Mouse (Mus musculus) kidney, postnatal 0 days (tissue): ENCODE measurements around the gene Stim2. TPM values are rescaled to one million over a fixed set of nuclear protein-coding genes. Genes with fewer than 3 reads are reported as not detected.

Source experiments
- ATAC-seq: fragments of 200-750 bp; cut with Nextera tagmentation; replicated peaks from 2 replicates; pipeline ENCODE4 v1.8.0; 2017; ENCODE audit warnings: low read depth, moderate number of reproducible peaks, moderate TSS enrichment, moderate library complexity; ENCODE audit not compliant: low FRiP score
- DNase-seq: peaks from one replicate; pipeline ENCODE4 v3.0.0-alpha.2; 2016; ENCODE audit warnings: low spot score
- H3K27ac ChIP-seq: fragments of 300-500 bp; sonication (generic); 2 replicates; pipeline ENCODE4 v1.5.1; 2014; ENCODE audit warnings: mild to moderate bottlenecking
- H3K27me3 ChIP-seq: fragments of 300-500 bp; sonication (generic); 2 replicates; pipeline ENCODE4 v1.6.1; 2014; ENCODE audit warnings: low read length, mixed read lengths; ENCODE audit not compliant: insufficient read depth
- H3K36me3 ChIP-seq: fragments of 300-500 bp; sonication (generic); 2 replicates; pipeline ENCODE4 v1.6.1; 2014; ENCODE audit warnings: low read length, mixed read lengths; ENCODE audit not compliant: insufficient read depth
- H3K4me1 ChIP-seq: fragments of 300-500 bp; sonication (generic); replicated peaks from 2 replicates; pipeline ENCODE4 v1.6.1; 2014; ENCODE audit warnings: antibody characterized with exemption, low read length, mixed read lengths; ENCODE audit not compliant: insufficient read depth
- H3K4me2 ChIP-seq: fragments of 300-500 bp; sonication (generic); 2 replicates; pipeline ENCODE4 v1.6.1; 2014; ENCODE audit warnings: mild to moderate bottlenecking, low read length, moderate library complexity, mixed read lengths
- H3K4me3 ChIP-seq: fragments of 300-500 bp; sonication (generic); replicated peaks from 2 replicates; pipeline ENCODE4 v1.5.1; 2014; ENCODE audit warnings: low read depth, low read length
- H3K9ac ChIP-seq: fragments of 300-500 bp; sonication (generic); 2 replicates; pipeline ENCODE4 v1.6.1; 2014; ENCODE audit warnings: low read depth, low read length
- H3K9me3 ChIP-seq: fragments of 300-500 bp; sonication (generic); replicated peaks from 2 replicates; pipeline ENCODE4 v1.6.1; 2016; ENCODE audit warnings: low read length, inconsistent platforms, mixed read lengths
- CTCF ChIP-seq: IDR thresholded peaks from 2 replicates; pipeline ENCODE4 v1.5.1; 2016; ENCODE audit warnings: antibody characterized with exemption, low read depth, mild to moderate bottlenecking, moderate library complexity
- WGBS: fragments of 180-500 bp; shearing (Covaris S2); extraction: QIAGEN DNeasy Blood & Tissue Kit; methylation state at CpG from one replicate; pipeline ENCODE4 v1.1.7; 2014; 5-methylcytosine and 5-hydroxymethylcytosine counted together
- polyA plus RNA-seq: library from polyadenylated mRNA; unstranded; fragments of >200 nt; fragmentation: Nextera tagmentation; extraction: Ambion mirVana; gene quantifications from 2 replicates; pipeline ENCODE4 v1.2.1, GENCODE M21; 2015

Gene Stim2
- polyA plus RNA-seq, 1 experiment from 2014 or later, result 21.4 TPM

DNA sequence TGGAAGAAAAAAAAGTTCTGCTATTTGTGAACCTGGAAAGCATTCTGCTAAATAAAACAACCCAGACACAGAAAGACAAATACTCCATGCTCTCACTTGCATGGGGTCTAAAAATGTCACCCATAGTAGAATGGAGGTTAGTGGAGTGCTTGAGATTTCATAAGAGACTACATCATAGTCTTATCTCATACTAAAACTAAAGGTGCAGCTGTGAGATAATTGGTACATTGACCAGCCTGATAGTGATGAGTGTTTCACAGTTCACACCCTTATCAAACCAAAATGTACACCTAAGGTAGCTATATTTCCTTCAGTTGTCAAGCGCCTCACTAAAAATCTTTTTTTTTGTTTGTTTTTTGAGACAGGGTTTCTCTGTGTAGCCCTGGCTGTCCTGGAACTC is 8.5 kb downstream of the Stim2 start:
- Histone ChIP-seq H3K4me2 (no peak overlapping the region), H3K27me3 (no peaks in the 10 kb centered on the region), H3K4me3 (no peak overlapping the region), H3K36me3 (no peaks in the 10 kb centered on the region), H3K9ac (no peak overlapping the region), H3K9me3 (no peaks in the 10 kb centered on the region), H3K27ac (no peak overlapping the region), H3K4me1 (0 out of 2 replicates have a peak, but pooled peaks cover 5% of the 10 kb centered on the region)
- no peak for TF ChIP-seq CTCF
- DNase-seq (no peak), ATAC-seq (no peak)
- 97% methylated on average over 1 of the region's 1 CpGs for WGBS

GRCm38 (mm10) chr5:54007617-54008016 is 9.3 kb downstream of the Stim2 start:
- Histone ChIP-seq H3K27ac (no peak overlapping the region), H3K27me3 (no peaks in the 10 kb centered on the region), H3K9ac (no peak overlapping the region), H3K4me1 (0 out of 2 replicates have a peak, but pooled peaks cover 5% of the 10 kb centered on the region), H3K9me3 (no peaks in the 10 kb centered on the region), H3K36me3 (no peaks in the 10 kb centered on the region), H3K4me3 (no peak overlapping the region), H3K4me2 (no peak overlapping the region)
- WGBS, result 84% methylated on average over 6 of the region's 6 CpGs
- no peak for TF ChIP-seq CTCF
- ATAC-seq (no peak), DNase-seq (no peak)

DNA sequence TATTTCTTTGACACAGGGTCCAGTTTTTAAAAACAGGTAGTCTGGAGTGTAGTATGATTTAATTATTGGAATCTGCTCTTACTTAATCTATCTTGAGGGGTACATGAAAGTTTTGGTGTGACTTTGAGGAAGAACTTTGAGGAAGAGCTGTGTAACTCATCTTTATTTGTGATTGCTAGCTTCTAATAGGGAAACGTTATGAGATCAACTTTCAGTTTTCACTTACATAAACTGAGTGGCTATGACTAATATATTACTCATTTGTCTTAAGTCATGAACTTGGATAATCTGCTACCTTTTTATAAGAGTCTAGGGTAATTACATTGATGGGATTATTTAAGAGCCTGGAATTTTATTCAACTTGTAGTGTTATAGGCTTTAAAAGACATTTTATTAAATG is 15.0 kb downstream of the Stim2 start:
- no peaks in the 10 kb centered on the region for H3K9me3 ChIP-seq
- no peaks in the 10 kb centered on the region for H3K27me3 ChIP-seq
- H3K4me1 ChIP-seq, result no peaks in the 10 kb centered on the region; the same call in 1 of the 2 replicates
- no peak overlapping the region for H3K4me3 ChIP-seq
- WGBS, result 36% methylated on average over 1 of the region's 1 CpGs
- H3K27ac ChIP-seq, result no peak overlapping the region
- no peaks in the 10 kb centered on the region for H3K36me3 ChIP-seq
- no peak for ATAC-seq
- no peak overlapping the region for H3K4me2 ChIP-seq
- no peak overlapping the region for H3K9ac ChIP-seq
- TF ChIP-seq CTCF, result no peak
- DNase-seq, result no peak

- no peaks in the 10 kb centered on the region for H3K36me3 ChIP-seq
- TF ChIP-seq CTCF, result no peak
- no peak overlapping the region for H3K4me3 ChIP-seq
- no peaks in the 10 kb centered on the region for H3K9me3 ChIP-seq
- ATAC-seq, result no peak
- H3K9ac ChIP-seq, result no peak overlapping the region
- H3K27me3 ChIP-seq, result no peaks in the 10 kb centered on the region
- no peak for DNase-seq
- H3K27ac ChIP-seq, result no peak overlapping the region
- H3K4me1 ChIP-seq, result no peaks in the 10 kb centered on the region; the same call in 1 of the 2 replicates
- no peak overlapping the region for H3K4me2 ChIP-seq
- 63% methylated on average over 7 of the region's 7 CpGs for WGBS
Measured at GRCm38 (mm10) chr5:54017143-54017542, 18.8 kb downstream of the Stim2 start.

- H3K9ac ChIP-seq, result no peak overlapping the region
- no peaks in the 10 kb centered on the region for H3K36me3 ChIP-seq
- H3K4me3 ChIP-seq, result no peak overlapping the region
- ATAC-seq (no peak), DNase-seq (no peak)
- no peak overlapping the region for H3K27ac ChIP-seq
- H3K27me3 ChIP-seq, result no peaks in the 10 kb centered on the region
- H3K9me3 ChIP-seq, result no peaks in the 10 kb centered on the region
- no peak for TF ChIP-seq CTCF
- WGBS, result 93% methylated on average over 2 of the region's 2 CpGs
- H3K4me2 ChIP-seq, result no peak overlapping the region
- H3K4me1 ChIP-seq, result no peaks in the 10 kb centered on the region; the same call in 1 of the 2 replicates
Measured at GRCm38 (mm10) chr5:54018856-54019255, 20.6 kb downstream of the Stim2 start.

DNA sequence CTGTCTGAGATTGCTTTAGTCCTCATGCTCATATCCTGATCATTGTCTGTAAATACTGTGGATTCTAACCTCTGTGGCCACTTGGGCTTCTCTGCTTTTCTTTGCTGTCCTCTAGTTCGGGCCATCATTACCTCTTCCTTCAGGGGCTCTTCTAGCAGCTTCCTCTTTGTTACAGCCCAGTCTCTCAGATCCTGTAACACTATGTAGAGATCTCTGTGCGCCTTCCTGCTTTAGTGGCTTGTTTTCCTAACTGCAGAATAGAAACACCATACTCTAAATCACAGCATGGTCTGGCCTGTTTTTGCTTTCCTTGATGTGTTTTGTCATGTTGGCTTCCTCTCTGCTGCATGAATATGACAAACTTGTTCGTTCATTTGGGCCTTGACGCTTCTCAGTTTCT is 21.2 kb downstream of the Stim2 start:
- Histone ChIP-seq H3K9me3 (no peaks in the 10 kb centered on the region), H3K4me1 (no peaks in the 10 kb centered on the region; the same call in 1 of the 2 replicates), H3K4me2 (no peak overlapping the region), H3K36me3 (no peaks in the 10 kb centered on the region), H3K27ac (no peak overlapping the region), H3K9ac (no peak overlapping the region), H3K27me3 (no peaks in the 10 kb centered on the region), H3K4me3 (no peak overlapping the region)
- TF ChIP-seq CTCF, result no peak
- 29% methylated on average over 4 of the region's 4 CpGs for WGBS
- no peak for ATAC-seq
- peak; percentile 47 for DNase-seq

DNA sequence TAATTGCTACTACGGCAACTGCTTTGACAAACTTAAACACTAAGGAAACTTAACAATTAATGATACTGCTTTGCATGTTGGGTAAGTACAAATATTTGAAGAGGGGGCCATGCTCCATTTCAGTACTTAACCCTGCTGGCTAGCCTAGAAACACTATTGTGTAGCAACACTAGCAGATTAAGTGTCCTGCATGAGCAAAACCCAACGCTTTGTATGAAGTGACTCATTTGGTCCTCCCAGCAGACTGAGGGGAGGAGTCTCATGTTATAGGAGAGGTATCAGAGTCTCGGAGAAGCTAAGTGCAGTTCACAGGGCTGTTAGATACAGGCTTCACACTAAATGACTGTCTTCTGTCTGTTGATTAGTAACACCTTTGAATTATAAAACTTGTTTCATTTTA is 26.3 kb downstream of the Stim2 start:
- TF ChIP-seq CTCF, result no peak
- Histone ChIP-seq H3K4me2 (no peak overlapping the region), H3K4me3 (no peak overlapping the region), H3K36me3 (no peaks in the 10 kb centered on the region), H3K4me1 (no peaks in the 10 kb centered on the region), H3K9ac (no peak overlapping the region), H3K27ac (no peak overlapping the region), H3K9me3 (no peaks in the 10 kb centered on the region), H3K27me3 (no peaks in the 10 kb centered on the region)
- 64% methylated on average over 3 of the region's 3 CpGs for WGBS
- no peak for ATAC-seq
- no peak for DNase-seq
